Mouse (Mus musculus): ENCODE measurements around the gene Ikzf1.

- no peak for TF ChIP-seq POLR2A (IDR thresholded peaks at IDR 0.05; ENCODE audit: extremely low read depth, insufficient read depth, low read length)
- TF ChIP-seq CTCF (IDR thresholded peaks at IDR 0.05; ENCODE audit: extremely low read depth, insufficient read depth, low read length), result no peak
Measured at GRCm38 (mm10) chr11:11717606-11718167, 32.9 kb downstream of the Ikzf1 start.
